9 mouse cellular contexts compared by ENCODE assay signal in the genomic region with DNA sequence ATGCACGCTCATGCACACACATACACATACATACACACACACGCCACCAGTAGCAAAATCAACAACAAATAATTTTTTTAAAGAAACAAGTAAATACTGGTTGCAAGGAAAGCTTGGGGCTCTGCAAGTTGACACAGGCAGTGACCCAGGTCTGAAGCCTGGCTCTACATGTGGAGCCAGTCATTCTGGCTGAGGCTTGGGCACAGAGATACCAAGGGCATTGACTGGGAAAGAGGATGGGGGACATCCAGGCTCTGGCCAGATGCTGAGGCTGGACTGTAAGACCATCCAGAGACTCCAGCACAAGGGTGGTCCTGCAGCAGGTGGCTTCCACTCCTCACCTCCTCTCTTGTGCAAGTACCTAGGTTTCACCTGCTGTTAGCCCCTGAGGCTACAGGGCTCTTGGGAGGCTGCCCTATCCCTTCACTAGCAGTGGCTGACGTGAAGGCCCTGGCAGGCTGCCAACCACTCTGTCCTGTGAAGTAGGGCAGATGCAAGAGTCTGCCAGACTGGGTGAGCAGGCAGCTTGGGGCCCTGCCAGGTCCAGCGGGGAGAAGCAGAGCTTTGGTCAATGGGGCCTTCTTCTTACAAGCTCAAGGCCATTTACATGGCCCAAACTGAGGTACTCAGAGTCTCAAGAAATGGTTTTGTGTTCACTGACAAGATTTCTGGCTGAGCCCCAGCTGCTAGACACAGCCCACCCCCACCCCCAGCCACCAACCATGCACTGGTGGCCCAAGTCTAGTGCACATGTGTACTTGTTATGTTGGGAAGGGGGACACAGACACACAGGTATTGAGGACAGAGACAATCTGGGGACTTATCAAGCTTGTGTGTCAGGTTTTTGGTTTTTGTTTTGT. TPM values are rescaled to one million over a fixed set of nuclear protein-coding genes. Genes with fewer than 3 reads are reported as not detected.
DNase-seq lines count a peak whose midpoint lies in the region; ATAC-seq lines count a peak whose summit lies in the region.
"Had no signal": no experiment of that assay in that cellular context is flagged by ENCODE, and none has a peak within 500 bp of the region (broad histone marks: within the 10 kb centered on the region; RNA-seq: fewer than 3 reads in every experiment).

No protein-coding gene starts in this region.

- no peaks in the 10 kb centered on the region for H3K9me3 ChIP-seq in forebrain, embryonic 14.5 days (replicated peaks; ENCODE audit: control insufficient read depth, low read length)
- no peaks in the 10 kb centered on the region for H3K9me3 ChIP-seq in heart, embryonic 15.5 days (replicated peaks)
- no peaks in the 10 kb centered on the region for H3K9me3 ChIP-seq in liver, embryonic 16.5 days (replicated peaks; ENCODE audit: control insufficient read depth, low read length)

- H3K4me3 ChIP-seq in forebrain, embryonic 14.5 days (ENCODE audit: low read depth, low read length): no peak overlapping the region
- no peak overlapping the region for H3K4me3 ChIP-seq in heart, embryonic 15.5 days
- no peak overlapping the region for H3K4me3 ChIP-seq in liver, embryonic 16.5 days (ENCODE audit: low read depth, low read length)

- no peaks in the 10 kb centered on the region for H3K27me3 ChIP-seq in forebrain, embryonic 14.5 days (replicated peaks; ENCODE audit: control insufficient read depth, insufficient read depth, low read length)
- H3K27me3 ChIP-seq in heart, embryonic 15.5 days: no peaks in the 10 kb centered on the region
- no peaks in the 10 kb centered on the region for H3K27me3 ChIP-seq in liver, embryonic 16.5 days (ENCODE audit: control insufficient read depth, insufficient read depth, low read depth, low read length)

- peak overlapping the region; percentile 2; the same call in 1 of the 2 replicates for H3K4me2 ChIP-seq in forebrain, embryonic 14.5 days (ENCODE audit: low read length)
- H3K4me2 ChIP-seq in heart, embryonic 15.5 days: no peak overlapping the region
- no peak overlapping the region for H3K4me2 ChIP-seq in liver, embryonic 16.5 days (ENCODE audit: low read depth, low read length)

- peak; percentile 80 for DNase-seq in 3134 (ENCODE audit: extremely low read depth, insufficient read length, low spot score)
- DNase-seq in adrenal gland, postnatal 4 days (ENCODE audit: low spot score in 2 of 2): peak; percentile 91 to 94
- DNase-seq in forebrain, embryonic 14.5 days (ENCODE audit: low spot score): peak; percentile 96
- DNase-seq in kidney, postnatal 25 days: peak; percentile 97
- DNase-seq in retina, adult 2 months (ENCODE audit: low read depth, low spot score): peak; percentile 45
- peak; percentile 97 for DNase-seq in urinary bladder, postnatal 14 days (ENCODE audit: low spot score)

- 44% methylated on average over 4 of the region's 4 CpGs for WGBS in forebrain, embryonic 14.5 days
- WGBS in heart, embryonic 15.5 days: 52% methylated on average over 4 of the region's 4 CpGs
- WGBS in liver, embryonic 16.5 days (ENCODE audit: insufficient replicate concordance): 47% methylated on average over 4 of the region's 4 CpGs

- H3K9ac ChIP-seq in forebrain, embryonic 14.5 days (ENCODE audit: low read length): no peak overlapping the region
- H3K9ac ChIP-seq in heart, embryonic 15.5 days: no peak overlapping the region
- no peak overlapping the region for H3K9ac ChIP-seq in liver, embryonic 16.5 days (ENCODE audit: low read depth, low read length)

- peak overlapping the region; percentile 84 for H3K27ac ChIP-seq in forebrain, embryonic 14.5 days (ENCODE audit: low read depth, low read length)
- peak overlapping the region; percentile 61 for H3K27ac ChIP-seq in heart, embryonic 15.5 days
- H3K27ac ChIP-seq in liver, embryonic 16.5 days (ENCODE audit: low read length): no peak overlapping the region

- no peaks in the 10 kb centered on the region for H3K36me3 ChIP-seq in forebrain, embryonic 14.5 days (ENCODE audit: control insufficient read depth, insufficient read depth, low read length)
- H3K36me3 ChIP-seq in heart, embryonic 15.5 days: no peaks in the 10 kb centered on the region
- H3K36me3 ChIP-seq in liver, embryonic 16.5 days (ENCODE audit: control insufficient read depth, insufficient read depth): no peaks in the 10 kb centered on the region

- peak; percentile 93 for ATAC-seq in forebrain, embryonic 14.5 days
- ATAC-seq in heart, embryonic 15.5 days (replicated peaks; ENCODE audit: insufficient number of reproducible peaks, insufficient read depth, low FRiP score, low read depth): peak; percentile 83
- ATAC-seq in liver, embryonic 16.5 days (ENCODE audit: low read depth): peak; percentile 72

- peaks cover 25% of the 10 kb centered on the region for H3K4me1 ChIP-seq in forebrain, embryonic 14.5 days (ENCODE audit: control insufficient read depth, insufficient read depth, low read length)
- peaks cover 41% of the 10 kb centered on the region for H3K4me1 ChIP-seq in heart, embryonic 15.5 days (replicated peaks)
- H3K4me1 ChIP-seq in liver, embryonic 16.5 days (ENCODE audit: control insufficient read depth, low read depth, low read length): peaks cover 3% of the 10 kb centered on the region

RNA-seq across cellular contexts. Expression of a gene that starts 46.9 kb away (rescaled TPM):
- not detected for total RNA-seq in adrenal gland, postnatal 4 days (2021)
- not detected in 2 replicates for polyA plus RNA-seq in forebrain, embryonic 14.5 days (2014; fragmentation: Nextera tagmentation; extraction: Ambion mirVana)
- not detected in 2 replicates for polyA plus RNA-seq in heart, embryonic 15.5 days (2015; fragmentation: Nextera tagmentation; extraction: Ambion mirVana)
- polyA plus RNA-seq in liver, embryonic 16.5 days (2015; fragmentation: Nextera tagmentation; extraction: Ambion mirVana): not detected in 2 replicates
- polyA plus RNA-seq: small intestine, adult 2 months had no signal

RNA-seq across cellular contexts. Expression of a gene that starts 56.4 kb away (rescaled TPM):
- not detected for total RNA-seq in adrenal gland, postnatal 4 days (2021)
- polyA plus RNA-seq in forebrain, embryonic 14.5 days (2014; fragmentation: Nextera tagmentation; extraction: Ambion mirVana): not detected in 2 replicates
- polyA plus RNA-seq in heart, embryonic 15.5 days (2015; fragmentation: Nextera tagmentation; extraction: Ambion mirVana): not detected in 2 replicates
- polyA plus RNA-seq in liver, embryonic 16.5 days (2015; fragmentation: Nextera tagmentation; extraction: Ambion mirVana): not detected in 2 replicates
- polyA plus RNA-seq: small intestine, adult 2 months had no signal

Comparison
In these comparisons a context has a peak if more than half of its experiments do, and no peak if none do; other contexts are left out.
1. DNase-seq: peak in every context shown above with its lines; median percentile 97 in kidney, postnatal 25 days; 97 in urinary bladder, postnatal 14 days; 96 in forebrain, embryonic 14.5 days; 92 in adrenal gland, postnatal 4 days; 80 in 3134; 45 in retina, adult 2 months.